Mouse (Mus musculus): Measurements from ENCODE around the gene Phf21b.

The Phf21b gene

DNA sequence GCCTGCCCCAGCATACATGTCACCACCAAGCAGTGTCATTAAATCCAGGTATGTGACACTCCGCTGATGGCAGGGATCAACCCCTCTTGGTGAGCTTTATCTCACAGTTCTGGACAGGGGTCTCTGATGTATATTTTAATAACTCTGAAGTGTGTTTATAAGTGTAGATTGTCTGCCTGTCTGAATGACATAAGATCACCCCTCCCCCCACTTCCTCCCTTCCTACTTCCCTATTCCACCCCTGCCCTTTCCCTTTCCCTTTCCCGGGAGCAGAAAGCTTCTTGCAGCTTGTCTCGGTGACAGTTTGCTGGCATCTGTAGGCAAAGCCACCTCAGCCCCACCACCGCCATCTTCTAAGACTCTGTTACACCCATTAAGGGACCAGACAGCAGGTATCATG, 11.0 kb downstream of the Phf21b start:
- no peak for DNase-seq

DNA sequence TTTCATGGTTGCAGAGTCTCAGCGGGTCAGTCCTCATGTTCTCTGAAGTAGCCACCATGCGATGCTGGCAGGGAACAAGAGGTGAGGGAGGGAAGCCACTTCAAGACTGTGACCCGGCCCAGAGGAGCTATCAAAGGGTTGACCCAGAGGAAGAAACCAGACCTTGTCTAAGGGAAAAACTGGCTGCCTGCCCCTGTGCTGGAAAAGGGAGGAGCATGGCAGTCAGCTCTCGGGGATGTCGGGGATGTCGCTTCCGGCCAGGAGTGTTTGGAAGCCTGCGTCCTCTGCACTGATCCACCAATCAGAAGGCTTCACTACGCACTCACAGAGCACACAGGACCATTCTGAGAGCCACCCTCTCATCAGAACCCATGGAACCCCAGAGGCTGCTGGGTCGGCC, 12.8 kb downstream of the Phf21b start:
- DNase-seq, result no peak

DNA sequence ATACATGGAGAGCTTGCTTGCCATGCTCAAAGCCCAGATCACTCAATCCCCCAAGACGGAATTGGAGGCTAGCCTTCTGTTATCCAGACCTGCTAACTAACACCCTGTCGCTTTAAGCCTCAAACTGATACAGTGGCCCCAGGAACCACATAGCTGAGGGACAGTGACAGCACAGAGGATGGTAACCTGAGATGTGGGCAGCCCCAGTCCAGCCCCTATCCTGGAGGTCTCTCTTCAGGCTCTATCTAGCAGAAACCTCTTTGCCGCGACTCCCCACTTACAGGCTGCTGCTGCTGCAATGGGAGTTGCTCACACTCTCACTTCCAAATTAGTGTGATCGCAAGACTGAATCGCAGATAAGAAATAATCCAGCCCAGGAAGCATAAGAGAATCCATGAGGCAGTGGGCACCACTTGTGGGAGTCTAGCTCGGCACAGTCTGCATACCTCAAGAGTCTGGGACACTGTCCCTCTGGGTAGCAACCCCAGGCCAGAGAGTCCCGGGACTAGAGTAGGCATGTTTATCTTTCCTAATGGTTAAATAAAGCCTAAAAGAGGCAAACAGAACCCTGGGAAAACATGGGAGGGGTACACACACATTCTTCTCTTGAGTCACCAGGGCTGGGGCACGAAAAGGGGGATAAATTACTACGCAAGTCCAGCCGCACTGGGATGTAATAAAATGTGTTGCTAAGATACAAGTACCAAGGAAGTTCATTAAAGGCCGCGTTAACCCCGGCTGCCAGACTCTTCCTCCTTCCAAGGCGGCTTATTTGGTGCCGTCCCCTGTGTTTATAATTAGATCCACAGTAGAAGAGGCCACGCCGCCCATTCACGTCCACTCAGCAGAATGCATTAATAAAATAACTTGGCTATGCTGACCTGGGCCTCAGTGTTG, 13.7 kb downstream of the Phf21b start:
- no peak for DNase-seq

DNA sequence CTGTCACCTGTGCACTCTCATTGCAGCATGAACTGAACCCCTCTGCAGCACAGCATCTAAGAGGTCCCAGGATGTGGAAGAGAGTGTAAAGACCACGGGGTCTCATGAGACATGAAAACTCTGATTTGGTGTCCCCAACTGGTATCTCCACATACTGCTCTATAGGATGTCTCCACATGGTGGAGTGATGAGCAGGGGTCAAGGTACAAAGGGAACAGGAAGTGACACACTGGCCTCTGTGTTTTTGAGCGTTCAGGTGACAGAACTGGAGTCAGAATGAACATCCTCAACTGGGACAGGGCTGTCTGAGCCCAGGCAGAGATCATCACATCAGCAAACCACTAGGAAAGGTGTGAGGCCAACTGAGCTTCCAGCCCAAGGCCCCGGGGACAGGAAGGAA, 15.3 kb downstream of the Phf21b start:
- DNase-seq, result no peak

DNA sequence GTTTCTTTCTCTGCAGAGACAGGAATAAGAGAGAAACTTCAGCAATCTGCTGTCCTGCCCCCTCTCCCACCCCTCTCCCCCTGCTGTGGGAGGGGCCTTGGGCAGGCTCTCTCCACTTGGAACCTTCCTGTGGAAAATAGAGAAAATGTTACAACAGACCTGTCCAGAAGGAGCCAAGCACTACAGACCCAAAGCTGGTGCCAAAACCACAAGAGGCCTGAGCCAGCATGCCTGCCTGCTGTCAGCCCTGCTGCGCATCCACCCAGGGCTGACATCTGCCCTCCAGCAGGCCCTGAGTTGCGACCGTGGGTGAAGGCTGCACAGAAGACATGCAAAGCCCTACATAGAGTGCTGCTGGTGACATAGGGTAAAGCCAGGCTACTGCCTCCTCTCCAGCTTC, 16.3 kb downstream of the Phf21b start:
- DNase-seq, result no peak

DNA sequence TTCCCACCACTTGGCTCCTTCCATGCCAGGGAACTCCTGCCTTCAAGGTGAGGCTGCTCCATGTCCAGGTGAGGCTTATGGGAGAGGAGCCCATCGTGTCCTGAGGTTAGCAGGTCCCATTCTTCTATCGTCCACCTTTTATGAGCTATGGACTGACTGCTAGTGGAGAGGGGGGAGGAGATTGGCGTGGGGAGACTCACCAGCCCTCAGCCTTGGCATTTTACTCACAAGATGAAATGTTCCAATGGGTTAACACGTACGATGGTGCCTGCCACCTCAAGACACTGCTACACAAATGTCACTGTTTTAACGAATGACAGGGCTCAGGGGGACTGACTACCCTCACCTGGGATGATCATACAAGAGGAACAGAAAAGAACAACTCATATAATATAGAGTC, 18.0 kb downstream of the Phf21b start:
- DNase-seq, result no peak

DNA sequence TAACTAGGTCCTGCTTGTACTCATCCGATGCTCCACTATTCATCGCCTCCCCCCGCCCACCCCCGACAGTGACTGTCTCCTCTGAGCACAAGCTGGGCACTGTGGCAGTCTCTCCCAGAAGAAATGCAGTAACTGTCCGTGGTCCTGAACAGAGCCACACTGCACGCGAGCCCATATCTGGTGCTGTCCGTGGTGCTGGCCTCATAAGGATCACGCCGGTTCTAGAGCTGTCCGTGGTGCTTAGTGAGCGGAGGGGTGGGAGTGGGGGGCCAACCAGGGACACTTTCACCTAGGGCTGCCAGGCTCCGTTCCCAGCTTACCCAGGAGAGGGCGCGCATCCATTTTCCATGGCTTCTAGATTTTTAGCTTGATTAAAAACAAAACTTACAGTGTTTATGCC, 26.4 kb downstream of the Phf21b start:
- peak; percentile 84 for DNase-seq

DNA sequence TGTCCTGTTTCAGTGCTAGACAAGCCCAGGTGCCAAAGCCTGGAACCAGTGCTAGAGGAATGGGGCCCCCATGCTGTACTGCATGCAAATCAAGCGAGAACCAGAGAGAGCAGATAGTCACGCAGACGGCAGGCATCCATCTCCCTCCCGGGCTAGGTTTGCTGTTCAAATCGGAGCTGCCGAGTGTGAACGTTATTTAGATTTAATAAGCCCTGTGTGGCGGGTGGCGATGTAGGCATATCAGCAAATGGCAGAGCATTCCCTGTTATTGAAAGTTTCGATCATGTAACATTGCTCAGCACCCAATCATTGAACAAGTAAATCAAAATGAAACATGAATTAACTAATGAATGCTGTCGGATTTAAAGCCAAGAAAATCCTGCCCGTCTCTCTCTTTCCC, 27.2 kb downstream of the Phf21b start:
- DNase-seq, result no peak

DNA sequence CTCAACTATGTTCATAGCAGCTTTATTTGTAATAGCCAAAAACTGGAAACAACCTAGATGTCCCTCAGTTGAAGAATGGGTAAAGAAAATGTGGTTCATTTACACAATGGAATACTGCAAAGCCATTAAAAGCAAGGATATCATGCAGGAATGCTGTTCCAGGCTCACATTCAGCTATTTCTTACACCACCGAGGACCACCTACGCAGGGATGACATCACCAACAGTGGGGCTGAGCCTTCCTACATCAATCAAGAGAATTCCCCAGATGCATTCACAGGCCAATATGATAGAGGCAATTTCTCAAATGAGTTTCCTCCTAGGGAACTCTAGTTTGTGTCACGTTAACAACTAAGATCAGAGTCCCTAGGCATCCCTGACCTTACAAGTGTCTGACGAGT, 32.8 kb downstream of the Phf21b start:
- no peak for DNase-seq

DNA sequence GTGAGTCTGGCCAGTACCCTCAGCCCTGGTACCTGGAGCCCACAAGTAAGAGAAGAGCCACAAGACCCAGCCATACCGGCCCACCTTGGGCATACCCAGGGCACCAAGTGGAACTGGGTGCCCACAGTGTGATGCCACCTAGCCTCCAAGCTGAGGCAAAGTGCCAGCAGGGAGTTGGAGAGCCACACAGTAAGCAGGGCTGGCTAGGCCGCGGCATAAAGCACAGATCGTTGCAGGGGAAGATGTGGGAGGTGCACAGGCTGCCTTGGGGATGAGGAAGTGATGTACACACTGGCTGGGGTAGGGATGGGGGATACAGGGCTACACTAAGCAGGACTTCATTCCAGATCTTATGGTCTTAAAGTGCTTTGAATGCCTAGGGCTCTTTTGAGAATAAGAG, 35.0 kb downstream of the Phf21b start:
- no peak for DNase-seq

DNA sequence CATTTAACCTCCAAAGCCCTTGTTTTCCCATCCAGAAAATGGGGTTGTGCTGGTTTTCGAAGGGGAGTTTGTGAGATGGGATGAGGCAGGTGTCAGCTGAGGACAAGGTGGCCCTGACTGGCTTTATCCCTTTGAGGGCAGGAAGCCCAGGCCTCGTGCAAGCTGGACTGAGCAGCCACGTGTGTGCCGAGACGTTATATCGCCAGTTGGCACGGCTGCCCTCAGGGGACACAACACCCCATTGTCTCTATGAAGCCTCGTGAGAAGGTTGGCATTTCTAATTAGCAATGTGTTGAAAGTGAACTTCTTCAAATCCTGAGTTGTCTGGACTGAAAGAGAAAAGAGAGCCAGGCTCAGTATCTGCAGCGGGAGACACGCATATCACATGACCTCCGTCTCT, 37.6 kb downstream of the Phf21b start:
- no peak for DNase-seq

DNA sequence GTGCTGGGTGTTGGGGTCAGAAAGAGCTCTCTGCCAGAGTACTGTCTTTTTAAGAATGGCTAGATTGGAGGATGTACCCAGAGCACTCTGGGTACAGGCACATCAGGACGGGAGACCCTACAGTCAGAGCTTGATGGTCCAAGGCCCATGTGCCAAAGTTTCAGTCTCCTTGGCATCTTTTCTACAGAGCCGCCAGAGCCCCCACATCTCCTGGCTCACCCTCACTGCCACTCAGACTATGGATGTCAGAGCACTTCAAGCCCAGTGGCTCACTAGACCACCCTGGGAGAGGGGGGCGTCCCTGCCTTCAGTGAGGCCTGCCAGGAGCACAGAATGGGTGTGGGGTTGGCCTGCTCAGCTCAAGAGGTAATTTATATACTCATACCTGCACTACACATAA, 38.3 kb downstream of the Phf21b start:
- DNase-seq, result no peak

DNA sequence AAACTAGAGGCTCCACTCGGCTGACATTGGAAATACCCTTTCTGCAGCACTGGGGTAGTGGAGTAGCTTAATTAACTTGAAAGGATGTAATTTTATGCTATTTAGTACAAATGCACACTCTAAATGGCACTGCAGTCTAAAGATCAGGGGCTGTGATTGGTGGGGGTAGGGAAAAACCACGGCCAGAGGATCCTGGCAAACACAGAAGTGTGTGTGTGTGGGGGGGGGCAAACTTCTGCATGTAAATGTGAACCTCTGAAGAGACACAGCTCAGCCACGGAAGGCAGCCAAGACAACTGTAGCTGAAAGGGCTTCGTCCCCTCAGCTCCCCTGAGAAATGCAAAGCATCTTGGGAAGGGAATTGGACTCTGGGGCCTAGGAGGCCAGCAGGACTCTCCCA, 40.7 kb downstream of the Phf21b start:
- no peak for DNase-seq

DNA sequence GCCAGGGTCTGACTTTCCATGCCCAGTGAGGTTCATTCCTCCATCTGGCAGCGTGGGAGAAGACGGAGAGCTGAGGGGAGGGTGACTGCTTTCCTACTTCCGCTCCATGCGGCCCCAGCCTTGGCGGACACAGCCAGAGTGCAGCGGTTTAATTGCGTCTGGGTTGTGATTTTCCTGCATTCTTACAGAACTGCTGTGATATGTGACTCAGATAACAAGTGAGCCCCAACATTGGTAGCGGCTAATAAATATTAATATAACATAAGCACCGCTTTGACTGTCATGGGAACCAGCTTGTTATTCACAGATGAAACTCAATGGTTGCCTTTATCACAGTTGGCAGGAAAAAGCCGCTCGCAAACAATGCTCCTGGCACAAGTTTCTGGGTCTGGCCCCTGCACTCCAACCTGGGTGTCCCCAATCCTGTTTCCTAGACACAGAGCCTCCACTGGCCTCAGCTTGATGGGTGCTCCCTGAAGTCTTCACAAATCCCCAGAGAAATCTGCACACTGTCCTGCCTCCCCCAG, 43.0 kb downstream of the Phf21b start:
- DNase-seq, result no peak

DNA sequence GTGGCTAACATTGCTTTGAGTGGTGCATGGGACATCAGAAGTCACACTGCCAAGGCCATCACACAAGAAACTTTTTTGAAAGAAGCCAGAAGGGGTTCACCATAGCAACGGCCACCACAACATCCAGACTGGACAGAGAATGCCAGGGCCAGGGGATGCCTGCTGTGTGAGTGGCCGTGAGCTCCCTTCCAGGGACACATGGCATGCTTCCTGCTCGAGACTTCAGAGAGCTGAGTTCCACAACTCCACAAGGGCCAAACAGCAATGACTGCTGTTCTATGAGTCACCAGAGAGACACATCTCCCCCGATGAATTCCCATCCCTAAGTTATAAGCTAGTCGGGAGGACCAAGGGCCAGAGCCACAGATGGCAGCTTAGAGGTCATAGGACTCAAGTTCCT, 44.7 kb downstream of the Phf21b start:
- DNase-seq, result no peak

DNA sequence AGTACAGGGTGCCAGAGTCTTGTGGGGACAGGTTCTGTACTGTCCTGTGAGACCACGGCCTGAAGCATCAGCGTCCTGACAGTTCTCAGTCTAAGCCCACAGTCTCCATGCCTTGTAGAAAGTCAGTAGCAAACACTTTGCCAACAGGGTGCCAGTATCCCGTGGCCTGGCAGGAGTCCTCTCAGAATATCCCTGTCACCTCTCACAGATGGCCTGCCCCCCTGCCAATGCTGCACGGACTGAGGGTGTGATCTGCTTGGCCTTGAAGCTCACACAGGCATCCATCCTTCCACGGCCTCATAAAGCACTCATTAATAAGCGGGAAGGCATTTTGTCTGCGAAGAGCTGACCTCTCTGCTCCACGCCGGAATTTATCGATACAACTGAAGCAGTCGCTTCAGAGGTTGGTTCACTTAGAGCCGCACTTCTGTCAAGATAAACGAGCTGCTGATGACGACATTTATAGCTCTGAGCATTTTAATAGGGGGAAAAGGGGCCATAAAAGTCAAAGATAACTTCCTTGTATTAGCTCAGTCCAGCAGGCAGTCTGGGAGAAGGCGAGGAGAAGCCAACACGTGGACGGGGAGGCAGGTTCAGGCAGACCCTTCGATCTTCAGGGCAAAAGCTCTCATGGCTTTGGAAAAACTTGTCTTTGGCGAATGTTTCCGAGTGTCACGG, 46.4 kb downstream of the Phf21b start:
- DNase-seq, result no peak

DNA sequence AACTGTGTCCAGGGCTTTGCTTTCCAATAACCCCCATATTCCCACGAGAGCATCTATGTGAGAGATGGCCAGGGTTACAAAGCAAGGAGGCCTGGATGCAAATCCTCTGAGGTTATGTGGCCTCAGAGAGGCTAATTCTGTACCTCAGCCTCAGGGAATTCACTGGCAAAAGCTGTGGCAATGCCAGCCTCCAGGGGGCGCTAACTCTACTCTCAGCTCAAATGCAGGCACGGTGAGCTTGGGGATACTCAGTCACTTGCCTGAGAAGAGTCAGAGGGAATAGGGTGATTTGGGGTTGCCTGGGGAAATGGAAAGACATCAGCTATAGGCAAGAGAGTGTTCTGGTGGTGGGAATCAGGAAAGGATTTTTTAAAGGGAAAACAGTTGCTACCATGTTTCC, 52.2 kb downstream of the Phf21b start:
- DNase-seq, result peak; percentile 68

DNA sequence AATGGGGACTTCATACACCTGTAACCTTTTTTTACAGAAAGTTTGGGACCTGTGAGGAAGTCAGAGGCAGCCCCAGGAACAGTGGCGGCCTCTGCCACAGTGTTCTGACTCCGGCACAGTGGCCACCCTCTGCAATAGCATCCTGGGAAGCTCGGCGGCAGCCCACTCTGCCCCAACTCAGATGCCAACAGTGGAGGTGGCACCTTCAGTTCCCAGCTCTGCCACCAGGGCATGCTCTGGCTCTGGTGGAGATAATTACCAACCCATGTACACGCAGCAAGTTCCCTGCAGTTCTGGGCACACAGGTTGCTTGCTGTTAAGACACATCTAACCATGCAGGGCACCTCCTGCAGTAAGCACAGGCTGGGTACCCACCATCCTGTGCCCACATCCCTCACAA, 55.7 kb downstream of the Phf21b start:
- peak; percentile 8 for DNase-seq

DNA sequence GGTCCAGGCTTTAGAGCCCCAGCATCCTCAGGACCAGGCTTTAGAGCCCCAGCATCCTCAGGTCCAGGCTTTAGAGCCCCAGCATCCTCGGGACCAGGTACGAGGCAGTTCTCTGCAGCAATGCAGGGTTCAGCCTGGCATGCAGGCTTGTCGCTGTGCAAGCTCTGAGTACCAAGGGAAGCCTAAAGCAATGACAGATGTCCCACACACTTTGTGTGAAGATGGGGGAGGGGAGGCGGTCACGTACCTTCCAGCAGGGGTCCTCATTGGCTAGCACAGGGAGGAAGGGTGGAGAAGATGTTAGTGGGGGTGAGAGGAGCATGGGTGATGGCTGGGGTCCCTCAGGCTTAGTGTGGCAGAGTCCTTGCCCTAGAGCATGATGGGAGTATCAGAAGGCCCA, 62.2 kb downstream of the Phf21b start:
- no peak for DNase-seq

DNA sequence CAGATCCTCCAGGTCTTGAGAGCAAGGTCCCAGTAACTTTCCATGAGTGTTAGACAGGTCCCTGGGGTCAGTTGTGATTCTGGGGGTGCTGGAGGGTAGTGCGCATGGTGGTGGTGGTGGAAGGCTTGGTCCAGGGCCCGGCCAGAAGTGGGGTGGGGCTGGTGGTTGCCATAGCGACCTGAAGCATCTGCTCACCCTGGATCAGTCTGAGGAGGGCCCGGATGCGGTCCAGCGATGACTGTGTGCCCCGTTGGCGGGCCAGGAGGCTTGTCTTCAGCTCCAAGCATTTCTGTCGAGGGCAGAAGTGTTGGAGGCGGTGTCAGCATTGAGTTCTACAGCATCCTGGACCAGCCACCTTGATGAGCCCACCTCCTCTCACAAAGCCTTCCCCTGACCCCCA, 68.7 kb downstream of the Phf21b start:
- no peak for DNase-seq

DNA sequence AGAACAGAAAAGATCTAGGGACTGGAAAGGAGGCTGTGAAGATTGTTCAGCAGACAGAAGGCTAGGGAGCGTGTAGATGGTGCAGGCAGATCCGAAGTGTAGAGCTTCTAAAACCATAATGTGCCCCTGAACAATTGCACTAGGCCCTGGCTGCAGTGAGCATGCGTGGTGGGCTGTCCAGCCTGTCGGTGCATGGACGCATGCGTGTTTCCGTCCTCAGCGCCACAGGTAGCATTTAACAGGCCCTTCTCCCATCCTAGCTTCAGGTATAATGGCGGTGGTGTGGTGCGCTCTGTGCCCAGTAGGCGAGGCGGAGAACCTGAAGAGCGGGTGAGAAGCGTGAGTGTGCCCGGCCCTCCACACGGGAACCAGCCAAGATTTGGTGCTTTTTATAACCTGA, 71.0 kb downstream of the Phf21b start:
- no peak for DNase-seq

DNA sequence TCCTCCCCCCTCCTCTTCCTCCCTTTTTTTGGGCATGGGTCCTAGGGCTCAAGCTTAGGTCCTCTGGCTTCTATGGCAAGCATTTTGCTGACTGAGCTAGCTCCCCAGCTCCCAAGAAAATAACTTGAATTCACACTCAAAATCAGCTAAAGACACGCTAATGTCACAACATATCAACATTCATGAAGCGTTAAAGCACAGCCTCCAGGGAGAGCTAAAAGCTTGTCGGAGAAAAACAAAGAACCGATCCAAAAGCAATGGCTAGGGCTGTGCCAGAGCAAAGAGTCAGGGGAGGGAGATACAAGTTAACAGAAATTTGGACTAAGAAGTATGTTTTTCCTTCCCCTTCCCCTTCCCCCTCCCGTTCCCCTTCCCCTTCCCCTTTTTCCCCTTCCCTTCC, 77.3 kb downstream of the Phf21b start:
- no peak for DNase-seq

DNA sequence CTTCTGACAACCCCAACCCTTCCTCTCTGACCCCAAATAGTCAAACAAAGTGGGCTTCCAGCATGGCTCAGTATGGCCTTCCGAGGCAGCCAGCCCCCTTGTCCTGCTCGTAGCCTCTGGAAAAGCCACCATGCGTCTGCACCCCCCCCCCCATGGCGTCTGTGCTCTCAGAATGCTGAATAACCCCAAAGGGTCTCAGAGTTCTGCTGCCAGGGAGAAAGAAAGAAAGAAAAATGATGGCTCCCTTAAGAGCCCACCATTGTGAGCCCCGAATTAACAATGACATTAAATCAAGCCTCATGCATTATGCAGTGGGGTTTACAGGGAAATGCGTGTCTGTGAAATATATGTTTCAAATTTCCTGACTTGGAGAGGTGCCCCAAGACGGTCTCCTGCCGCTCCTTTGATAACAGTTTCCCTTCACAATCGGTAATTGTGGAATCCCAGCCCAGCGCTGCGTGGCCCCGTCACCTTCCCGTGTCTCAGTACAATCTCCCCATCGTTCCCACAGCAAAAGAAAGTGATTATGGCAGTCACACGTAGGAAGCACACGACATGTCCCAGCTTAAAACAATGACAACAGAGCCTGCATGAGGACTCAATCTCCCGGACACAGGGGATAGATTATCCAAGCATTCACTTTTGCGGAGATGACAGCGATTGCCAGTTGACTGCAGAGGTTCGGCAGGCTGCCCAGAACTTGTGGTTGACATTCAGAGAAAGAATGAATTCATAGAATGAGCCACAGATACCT, 80.3 kb downstream of the Phf21b start:
- no peak for DNase-seq

Data from kidney, adult 9 months (tissue).